ENCODE assay signal across 8 mouse cellular contexts in the genomic region with DNA sequence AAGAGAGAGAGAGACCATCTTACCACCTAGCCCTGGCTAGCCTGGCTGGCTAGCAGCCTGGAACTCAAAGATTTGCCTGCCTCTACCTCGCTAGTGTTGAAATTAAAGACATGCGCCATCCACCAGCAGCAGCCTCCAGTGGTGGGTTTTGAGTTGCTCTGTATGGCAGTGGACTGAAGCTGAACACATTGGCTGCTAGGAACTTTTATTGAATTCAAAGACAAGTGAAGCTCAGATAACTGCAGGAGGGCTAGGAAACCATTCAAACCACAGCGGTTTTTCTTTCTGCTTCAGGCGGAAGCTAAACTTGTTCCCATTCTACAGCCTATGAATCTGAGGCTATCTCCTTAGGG. TPM values are rescaled to one million over a fixed set of nuclear protein-coding genes. Genes with fewer than 3 reads are reported as not detected.
DNase-seq lines count a peak whose midpoint lies in the region; ATAC-seq and TF ChIP-seq lines count a peak whose summit lies in the region.

No protein-coding gene starts in this region.

- TF ChIP-seq CTCF in heart, postnatal 0 days (IDR thresholded peaks at IDR 0.05; ENCODE audit: low read depth) = no peak

- intact Hi-C loops in heart, postnatal 10 days (cut with DNase I) = loop anchor here (5.0 kb wide), 1 partner anchor 90 kb away; a partner anchor contains a TSS

- H3K27ac ChIP-seq in heart, postnatal 0 days (ENCODE audit: low read depth) = peak overlapping the region; percentile 87
- no peak overlapping the region for H3K27ac ChIP-seq in hindbrain, embryonic 14.5 days
- H3K27ac ChIP-seq in midbrain, embryonic 14.5 days (replicated peaks; ENCODE audit: low read depth, low read length) = no peak overlapping the region

- TF ChIP-seq EP300 in heart, postnatal 0 days (IDR thresholded peaks at IDR 0.05; ENCODE audit: low read depth) = no peak

- DNase-seq in heart, postnatal 0 days (ENCODE audit: low spot score) = no peak
- DNase-seq in heart, postnatal 10 days = no peak
- peak; percentile 56 for DNase-seq in NIH3T3 (ENCODE audit: low read depth)
- peak; percentile 43 for DNase-seq in hindbrain, embryonic 14.5 days (ENCODE audit: low spot score)
- DNase-seq in midbrain, embryonic 14.5 days = peak; percentile 66
- no peak for DNase-seq in spleen, postnatal 4 days (ENCODE audit: low spot score in 2 of 2)
- no peak for DNase-seq in adipocyte (ENCODE audit: low spot score)
- no peak for DNase-seq in ovary, adult 18-20 months (ENCODE audit: low spot score)

- no peaks in the 10 kb centered on the region for H3K27me3 ChIP-seq in heart, postnatal 0 days (ENCODE audit: control insufficient read depth, insufficient read depth, low read length)
- no peaks in the 10 kb centered on the region for H3K27me3 ChIP-seq in hindbrain, embryonic 14.5 days (ENCODE audit: control insufficient read depth, insufficient read depth, low read length)
- H3K27me3 ChIP-seq in midbrain, embryonic 14.5 days (ENCODE audit: control insufficient read depth, insufficient read depth, low read length) = no peaks in the 10 kb centered on the region

- no peak for ATAC-seq in heart, postnatal 0 days (ENCODE audit: insufficient read depth, low read depth)
- peak; percentile 19; the same call in 1 of the 2 replicates for ATAC-seq in hindbrain, embryonic 14.5 days (ENCODE audit: low FRiP score)
- ATAC-seq in midbrain, embryonic 14.5 days (ENCODE audit: low FRiP score, low TSS enrichment) = no peak

- H3K4me3 ChIP-seq in heart, postnatal 0 days (ENCODE audit: low read depth, low read length) = peak overlapping the region; percentile 93
- H3K4me3 ChIP-seq in hindbrain, embryonic 14.5 days (replicated peaks; ENCODE audit: low read length) = peak overlapping the region; percentile 83
- peak overlapping the region; percentile 80 for H3K4me3 ChIP-seq in midbrain, embryonic 14.5 days (replicated peaks; ENCODE audit: low read depth, low read length)

- H3K4me2 ChIP-seq in heart, postnatal 0 days (ENCODE audit: low read depth, low read length) = peak overlapping the region; percentile 82
- H3K4me2 ChIP-seq in hindbrain, embryonic 14.5 days (replicated peaks) = peak overlapping the region; percentile 71
- peak overlapping the region; percentile 59 for H3K4me2 ChIP-seq in midbrain, embryonic 14.5 days (ENCODE audit: low read length)

- WGBS in heart, postnatal 0 days = 6% methylated on average over 4 of the region's 4 CpGs
- WGBS in hindbrain, embryonic 14.5 days = 4% methylated on average over 4 of the region's 4 CpGs
- WGBS in midbrain, embryonic 14.5 days = 2% methylated on average over 4 of the region's 4 CpGs

- peaks cover 25% of the 10 kb centered on the region for H3K4me1 ChIP-seq in heart, postnatal 0 days (ENCODE audit: control insufficient read depth, insufficient read depth)
- no peaks in the 10 kb centered on the region for H3K4me1 ChIP-seq in hindbrain, embryonic 14.5 days (replicated peaks; ENCODE audit: control insufficient read depth, insufficient read depth, low read length)
- H3K4me1 ChIP-seq in midbrain, embryonic 14.5 days (ENCODE audit: control insufficient read depth, insufficient read depth, low read length) = no peaks in the 10 kb centered on the region

- H3K9me3 ChIP-seq in heart, postnatal 0 days (replicated peaks; ENCODE audit: control insufficient read depth, low read length) = no peaks in the 10 kb centered on the region
- no peaks in the 10 kb centered on the region for H3K9me3 ChIP-seq in hindbrain, embryonic 14.5 days (ENCODE audit: control insufficient read depth, low read length)
- no peaks in the 10 kb centered on the region for H3K9me3 ChIP-seq in midbrain, embryonic 14.5 days (ENCODE audit: control insufficient read depth, low read length)

- peaks cover 14% of the 10 kb centered on the region for H3K36me3 ChIP-seq in heart, postnatal 0 days (replicated peaks; ENCODE audit: control insufficient read depth, insufficient read depth, low read length)
- H3K36me3 ChIP-seq in hindbrain, embryonic 14.5 days (replicated peaks; ENCODE audit: control insufficient read depth, insufficient read depth) = 0 out of 2 replicates have a peak, but pooled peaks cover 7% of the 10 kb centered on the region
- no peaks in the 10 kb centered on the region for H3K36me3 ChIP-seq in midbrain, embryonic 14.5 days (ENCODE audit: control insufficient read depth, insufficient read depth, low read length)

- peak overlapping the region; percentile 79; the same call in 1 of the 2 replicates for H3K9ac ChIP-seq in heart, postnatal 0 days (replicated peaks; ENCODE audit: low read depth, low read length)
- H3K9ac ChIP-seq in hindbrain, embryonic 14.5 days = peak overlapping the region; percentile 76
- H3K9ac ChIP-seq in midbrain, embryonic 14.5 days (replicated peaks; ENCODE audit: low read length) = peak overlapping the region; percentile 69

RNA-seq across cellular contexts. Expression of a gene that starts 0.4 kb away (rescaled TPM):
- total RNA-seq in heart, postnatal 0 days (2014; rRNA removed; ENCODE audit: low replicate concordance) = 3.1 and 4.9 TPM in 2 replicates
- 5.5 and 6.4 TPM in 2 replicates for polyA plus RNA-seq in heart, postnatal 0 days (2015; fragmentation: Nextera tagmentation; extraction: Ambion mirVana)
- total RNA-seq in heart, postnatal 10 days (2021) = 1 to 10 TPM; 6.1 to 7.0 TPM
- 5.5 and 5.8 TPM in 2 replicates for polyA plus RNA-seq in hindbrain, embryonic 14.5 days (2014; fragmentation: Nextera tagmentation; extraction: Ambion mirVana)
- 2.5 and 4.1 TPM in 2 replicates for polyA plus RNA-seq in midbrain, embryonic 14.5 days (2014; fragmentation: Nextera tagmentation; extraction: Ambion mirVana)

RNA-seq across cellular contexts. Expression of a gene that starts 11.5 kb away (rescaled TPM):
- 10.9 and 15.4 TPM in 2 replicates for total RNA-seq in heart, postnatal 0 days (2014; rRNA removed; ENCODE audit: low replicate concordance)
- polyA plus RNA-seq in heart, postnatal 0 days (2015; fragmentation: Nextera tagmentation; extraction: Ambion mirVana) = 15.5 and 16.6 TPM in 2 replicates
- 10 to 100 TPM; 26.2 to 30.2 TPM for total RNA-seq in heart, postnatal 10 days (2021)
- 21.3 and 21.6 TPM in 2 replicates for polyA plus RNA-seq in hindbrain, embryonic 14.5 days (2014; fragmentation: Nextera tagmentation; extraction: Ambion mirVana)
- 16.0 and 18.0 TPM in 2 replicates for polyA plus RNA-seq in midbrain, embryonic 14.5 days (2014; fragmentation: Nextera tagmentation; extraction: Ambion mirVana)

RNA-seq across cellular contexts. Expression of a gene that starts 42.9 kb away (rescaled TPM):
- total RNA-seq in heart, postnatal 0 days (2014; rRNA removed; ENCODE audit: low replicate concordance) = 40.0 and 49.0 TPM in 2 replicates
- 75.9 and 86.4 TPM in 2 replicates for polyA plus RNA-seq in heart, postnatal 0 days (2015; fragmentation: Nextera tagmentation; extraction: Ambion mirVana)
- 10 to 100 TPM; 53.1 to 54.6 TPM for total RNA-seq in heart, postnatal 10 days (2021)
- 40.9 and 45.6 TPM in 2 replicates for polyA plus RNA-seq in hindbrain, embryonic 14.5 days (2014; fragmentation: Nextera tagmentation; extraction: Ambion mirVana)
- polyA plus RNA-seq in midbrain, embryonic 14.5 days (2014; fragmentation: Nextera tagmentation; extraction: Ambion mirVana) = 37.8 and 44.3 TPM in 2 replicates

RNA-seq across cellular contexts. Expression of a gene that starts 46.7 kb away (rescaled TPM):
- total RNA-seq in heart, postnatal 0 days (2014; rRNA removed; ENCODE audit: low replicate concordance) = not detected in 2 replicates
- polyA plus RNA-seq in heart, postnatal 0 days (2015; fragmentation: Nextera tagmentation; extraction: Ambion mirVana) = 0.30 and 0.55 TPM in 2 replicates
- total RNA-seq in heart, postnatal 10 days (2021) = under 1 TPM; 0.35 to 0.67 TPM
- 0.27 and 0.33 TPM in 2 replicates for polyA plus RNA-seq in hindbrain, embryonic 14.5 days (2014; fragmentation: Nextera tagmentation; extraction: Ambion mirVana)
- 0.28 and 0.37 TPM in 2 replicates for polyA plus RNA-seq in midbrain, embryonic 14.5 days (2014; fragmentation: Nextera tagmentation; extraction: Ambion mirVana)

RNA-seq across cellular contexts. Expression of a gene that starts 56.7 kb away (rescaled TPM):
- total RNA-seq in heart, postnatal 0 days (2014; rRNA removed; ENCODE audit: low replicate concordance) = not detected in 2 replicates
- polyA plus RNA-seq in heart, postnatal 0 days (2015; fragmentation: Nextera tagmentation; extraction: Ambion mirVana) = not detected in 2 replicates
- total RNA-seq in heart, postnatal 10 days (2021) = not detected
- 0.13 TPM in 1 of 2 replicates, not detected in the other for polyA plus RNA-seq in hindbrain, embryonic 14.5 days (2014; fragmentation: Nextera tagmentation; extraction: Ambion mirVana)
- 0.15 and 0.24 TPM in 2 replicates for polyA plus RNA-seq in midbrain, embryonic 14.5 days (2014; fragmentation: Nextera tagmentation; extraction: Ambion mirVana)

Comparison
In these comparisons a context has a peak if more than half of its experiments do, and no peak if none do; other contexts are left out.
1. DNase-seq: peak in NIH3T3 (single experiment), hindbrain, embryonic 14.5 days (single experiment) and midbrain, embryonic 14.5 days (single experiment); none in heart, postnatal 0 days (single experiment), heart, postnatal 10 days (0 of 2), spleen, postnatal 4 days (0 of 2), adipocyte (single experiment) and ovary, adult 18-20 months (single experiment).
2. Peak in every context shown above with its lines, with median percentiles within 50 percentile points of each other: H3K4me2 ChIP-seq, H3K4me3 ChIP-seq and H3K9ac ChIP-seq.